Mouse (Mus musculus) hindbrain, embryonic 11.5 days (tissue): Measurements from ENCODE around the gene Pnkd. TPM values are rescaled to one million over a fixed set of nuclear protein-coding genes. Genes with fewer than 3 reads are reported as not detected.
A peak's percentile ranks its signal among the peaks of the same experiment; 100 is the strongest.

ENCODE experiments used
- ATAC-seq: fragments of 200-750 bp; cut with Nextera tagmentation; 2 replicates; pipeline ENCODE4 v1.8.0; 2017; ENCODE audit warnings: mild to moderate bottlenecking, moderate TSS enrichment, moderate library complexity; ENCODE audit not compliant: low FRiP score
- DNase-seq: peaks from one replicate; pipeline ENCODE4 v3.0.0-alpha.2; 2015; ENCODE audit warnings: low spot score
- H3K27ac ChIP-seq: fragments of 300-500 bp; sonication (generic); 2 replicates; pipeline ENCODE4 v1.5.1; 2014; ENCODE audit warnings: mild to moderate bottlenecking, low read depth, low read length
- H3K27me3 ChIP-seq: fragments of 300-500 bp; sonication (generic); 2 replicates; pipeline ENCODE4 v1.6.1; 2014; ENCODE audit warnings: mild to moderate bottlenecking, low read length, moderate library complexity, mixed read lengths; ENCODE audit not compliant: control insufficient read depth, insufficient read depth
- H3K36me3 ChIP-seq: fragments of 300-500 bp; sonication (generic); 2 replicates; pipeline ENCODE4 v1.6.1; 2014; ENCODE audit warnings: mild to moderate bottlenecking, low read length, moderate library complexity, mixed read lengths; ENCODE audit not compliant: control insufficient read depth, insufficient read depth
- H3K4me1 ChIP-seq: fragments of 300-500 bp; sonication (generic); replicated peaks from 2 replicates; pipeline ENCODE4 v1.6.1; 2014; ENCODE audit warnings: low read length, mixed read lengths; ENCODE audit not compliant: control insufficient read depth, insufficient read depth
- H3K4me2 ChIP-seq: fragments of 300-500 bp; sonication (generic); replicated peaks from 2 replicates; pipeline ENCODE4 v1.6.1; 2014; ENCODE audit warnings: mild to moderate bottlenecking, low read depth, low read length
- H3K4me3 ChIP-seq: fragments of 300-500 bp; sonication (generic); 2 replicates; pipeline ENCODE4 v1.5.1; 2014; ENCODE audit warnings: low read depth, low read length
- H3K9ac ChIP-seq: fragments of 300-500 bp; sonication (generic); 2 replicates; pipeline ENCODE4 v1.6.1; 2014; ENCODE audit warnings: low read depth, low read length
- H3K9me3 ChIP-seq: fragments of 300-500 bp; sonication (generic); 2 replicates; pipeline ENCODE4 v1.6.1; 2016; ENCODE audit warnings: low read length; ENCODE audit not compliant: control insufficient read depth
- WGBS: fragments of 180-500 bp; shearing (Covaris S2); extraction: QIAGEN DNeasy Blood & Tissue Kit; methylation state at CpG from one replicate; pipeline ENCODE4 v1.1.7; 2014; 5-methylcytosine and 5-hydroxymethylcytosine counted together
- polyA plus RNA-seq: library from polyadenylated mRNA; unstranded; fragments of >200 nt; fragmentation: Nextera tagmentation; extraction: Ambion mirVana; gene quantifications from 2 replicates; pipeline ENCODE4 v1.2.1, GENCODE M21; 2014

The Pnkd gene
- polyA plus RNA-seq, 1 experiment from 2014 or later: 85.4 TPM

GRCm38 (mm10) chr1:74344163-74344916 is 59.6 kb downstream of the Pnkd start:
- no peak for ATAC-seq
- Histone ChIP-seq H3K4me3 (no peak overlapping the region), H3K27me3 (no peaks in the 10 kb centered on the region), H3K4me2 (no peak overlapping the region), H3K9me3 (no peaks in the 10 kb centered on the region), H3K9ac (no peak overlapping the region), H3K27ac (no peak overlapping the region), H3K4me1 (no peaks in the 10 kb centered on the region), H3K36me3 (no peaks in the 10 kb centered on the region)
- DNase-seq: no peak
- 78% methylated on average over 11 of the region's 11 CpGs for WGBS

DNA sequence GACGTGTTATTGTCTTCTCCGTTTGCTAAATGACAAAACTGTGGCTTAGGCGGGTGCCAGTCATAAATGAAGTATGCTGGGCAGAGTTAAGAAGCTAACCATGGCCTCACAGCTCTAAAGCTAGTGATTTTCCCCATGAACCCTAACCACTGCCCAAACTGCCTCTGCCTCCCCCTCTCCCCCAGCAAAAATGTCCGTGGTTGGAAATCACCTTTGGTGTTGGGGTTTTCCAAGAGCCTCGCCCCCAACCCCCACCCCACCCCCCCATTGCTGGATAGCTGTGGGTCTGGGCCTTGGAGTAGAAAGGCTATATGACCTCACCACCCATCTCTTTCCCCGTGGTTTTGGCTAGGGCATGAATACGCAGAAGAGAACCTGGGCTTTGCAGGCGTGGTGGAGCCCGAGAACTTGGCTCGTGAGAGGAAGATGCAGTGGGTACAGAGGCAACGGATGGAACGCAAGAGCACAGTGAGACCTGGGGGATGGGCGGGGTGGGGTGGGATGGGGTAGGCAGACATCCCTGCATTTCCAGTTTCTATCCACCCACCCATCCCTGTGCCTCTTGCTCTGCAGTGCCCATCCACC is 66.5 kb downstream of the Pnkd start:
- H3K36me3 ChIP-seq: no peaks in the 10 kb centered on the region

GRCm38 (mm10) chr1:74352532-74353096 is 67.9 kb downstream of the Pnkd start:
- no peaks in the 10 kb centered on the region for H3K9me3 ChIP-seq
- no peak overlapping the region for H3K9ac ChIP-seq
- WGBS: 72% methylated on average over 5 of the region's 5 CpGs
- H3K36me3 ChIP-seq: no peaks in the 10 kb centered on the region
- H3K27ac ChIP-seq: no peak overlapping the region
- DNase-seq: no peak
- no peaks in the 10 kb centered on the region for H3K4me1 ChIP-seq
- no peak for ATAC-seq
- no peaks in the 10 kb centered on the region for H3K27me3 ChIP-seq
- H3K4me2 ChIP-seq: no peak overlapping the region
- no peak overlapping the region for H3K4me3 ChIP-seq

More for the DNA sequence above, 66.5 kb downstream of the Pnkd start:
- Histone ChIP-seq H3K27ac (no peak overlapping the region), H3K9ac (no peak overlapping the region), H3K27me3 (no peaks in the 10 kb centered on the region), H3K9me3 (no peaks in the 10 kb centered on the region), H3K4me3 (no peak overlapping the region), H3K4me2 (no peak overlapping the region), H3K4me1 (no peaks in the 10 kb centered on the region)
- DNase-seq: no peak
- ATAC-seq: no peak
- WGBS: 91% methylated on average over 13 of the region's 13 CpGs

GRCm38 (mm10) chr1:74353453-74354229 is 68.9 kb downstream of the Pnkd start:
- Histone ChIP-seq H3K4me3 (no peak overlapping the region), H3K9me3 (no peaks in the 10 kb centered on the region), H3K27ac (no peak overlapping the region), H3K4me1 (no peaks in the 10 kb centered on the region), H3K9ac (no peak overlapping the region), H3K4me2 (no peak overlapping the region), H3K27me3 (no peaks in the 10 kb centered on the region), H3K36me3 (no peaks in the 10 kb centered on the region)
- no peak for DNase-seq
- WGBS: 94% methylated on average over 9 of the region's 9 CpGs
- ATAC-seq: no peak

DNA sequence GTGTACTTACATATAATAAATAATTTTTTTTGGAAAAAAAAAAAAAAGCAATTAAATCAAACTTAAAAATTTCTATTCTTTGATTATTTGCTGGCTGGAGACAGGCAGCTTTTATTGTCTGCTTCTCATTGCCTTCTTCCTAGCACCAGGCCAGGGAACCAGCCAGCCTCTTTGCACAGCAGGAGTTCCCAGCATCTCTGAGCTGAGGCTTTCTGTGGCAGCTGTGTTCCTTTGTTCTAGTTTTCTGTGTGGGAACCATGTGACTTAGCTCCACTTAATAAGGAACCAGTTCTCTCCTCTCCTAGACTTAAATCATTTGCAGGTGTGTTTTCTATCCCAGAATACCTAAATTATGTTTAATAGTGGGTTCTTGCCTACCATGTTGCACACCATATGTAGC is 72.8 kb downstream of the Pnkd start:
- H3K4me1 ChIP-seq: no peaks in the 10 kb centered on the region

GRCm38 (mm10) chr1:74359952-74360517 is 75.3 kb downstream of the Pnkd start:
- no peaks in the 10 kb centered on the region for H3K27me3 ChIP-seq
- no peak for ATAC-seq
- H3K36me3 ChIP-seq: no peaks in the 10 kb centered on the region
- H3K4me3 ChIP-seq: no peak overlapping the region
- WGBS: 89% methylated on average over 5 of the region's 5 CpGs
- no peak for DNase-seq
- H3K9ac ChIP-seq: no peak overlapping the region
- no peaks in the 10 kb centered on the region for H3K4me1 ChIP-seq
- H3K27ac ChIP-seq: no peak overlapping the region
- no peak overlapping the region for H3K4me2 ChIP-seq
- H3K9me3 ChIP-seq: no peaks in the 10 kb centered on the region

More for the DNA sequence above, 72.8 kb downstream of the Pnkd start:
- no peak overlapping the region for H3K4me2 ChIP-seq
- no peaks in the 10 kb centered on the region for H3K27me3 ChIP-seq
- DNase-seq (no peak), ATAC-seq (no peak)
- no peak overlapping the region for H3K9ac ChIP-seq
- H3K9me3 ChIP-seq: no peaks in the 10 kb centered on the region
- H3K27ac ChIP-seq: no peak overlapping the region
- no peak overlapping the region for H3K4me3 ChIP-seq
- no peaks in the 10 kb centered on the region for H3K36me3 ChIP-seq

GRCm38 (mm10) chr1:74361812-74362211 is 77.1 kb downstream of the Pnkd start, which contains the start of gene Catip:
Catip (plus strand) TSS chr1:74362108.
- Histone ChIP-seq H3K9me3 (no peaks in the 10 kb centered on the region), H3K4me3 (no peak within 1 kb of the TSS), H3K36me3 (no peaks in the 10 kb centered on the region), H3K27me3 (peaks cover 2% of the 10 kb centered on the region; the same call in 1 of the 2 replicates), H3K27ac (no peak within 1 kb of the TSS), H3K4me1 (no peaks in the 10 kb centered on the region), H3K4me2 (no peak within 1 kb of the TSS), H3K9ac (no peak within 1 kb of the TSS)
- DNase-seq (peak; percentile 86), ATAC-seq (peak; percentile 30; the same call in 1 of the 2 replicates)
- 0% methylated on average over 2 of the region's 2 CpGs for WGBS
